Mouse (Mus musculus): ENCODE data around the gene Stambp. TPM values are rescaled to one million over a fixed set of nuclear protein-coding genes. Genes with fewer than 3 reads are reported as not detected.
A peak's percentile ranks its signal among the peaks of the same experiment; 100 is the strongest.

Gene Stambp
- polyA plus RNA-seq (2014; fragmentation: Nextera tagmentation; extraction: Ambion mirVana), result 18.4 and 19.1 TPM in 2 replicates

DNA sequence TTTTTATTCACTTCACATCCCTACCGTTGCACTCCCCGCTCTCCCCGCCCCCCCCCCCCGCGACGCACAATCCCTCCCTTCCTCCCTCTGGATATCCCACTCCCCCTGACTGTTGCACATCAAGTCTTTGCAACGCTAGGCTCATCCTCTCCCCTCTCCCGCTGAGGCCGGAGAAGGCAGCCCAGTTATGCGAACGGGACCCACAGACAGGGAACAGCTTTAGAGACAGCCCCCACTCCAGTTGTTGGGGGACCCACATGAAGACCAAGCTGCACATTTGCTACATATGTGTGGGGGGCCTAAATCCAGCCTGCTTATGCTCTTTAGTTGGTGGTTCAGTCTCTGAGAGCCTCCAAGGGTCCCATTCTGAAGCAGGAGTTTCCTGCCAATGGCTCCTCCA lies at the start of gene Stambp:
Gene Stambp, minus strand, starts transcription at position 59 of the 400 bp plus-strand sequence.
- DNase-seq (ENCODE audit: low spot score), result no peak
- H3K36me3 ChIP-seq (ENCODE audit: control insufficient read depth, insufficient read depth, low read length), result no peaks in the 10 kb centered on the region
- no peaks in the 10 kb centered on the region for H3K9me3 ChIP-seq (ENCODE audit: control insufficient read depth, low read length)
- 0% methylated on average over 6 of the region's 11 CpGs for WGBS
- no peaks in the 10 kb centered on the region for H3K27me3 ChIP-seq (ENCODE audit: control insufficient read depth, insufficient read depth, low read length)
- peak; percentile 56 for ATAC-seq (ENCODE audit: insufficient number of reproducible peaks, low FRiP score, low TSS enrichment, low read depth)
- peak within 1 kb of the TSS; percentile 87 for H3K4me3 ChIP-seq (ENCODE audit: low read depth, low read length)
- H3K27ac ChIP-seq (replicated peaks; ENCODE audit: low read depth, low read length), result no peak within 1 kb of the TSS
- H3K4me1 ChIP-seq (ENCODE audit: control insufficient read depth, insufficient read depth, low read length), result peaks cover 6% of the 10 kb centered on the region
- H3K9ac ChIP-seq (ENCODE audit: low read length), result peak within 1 kb of the TSS; percentile 58
- peak within 1 kb of the TSS; percentile 54 for H3K4me2 ChIP-seq (ENCODE audit: low read depth, severe bottlenecking)

- 23% methylated on average over 9 of the region's 9 CpGs for WGBS
- Histone ChIP-seq H3K9me3 (ENCODE audit: control insufficient read depth, low read length) (no peaks in the 10 kb centered on the region), H3K4me1 (ENCODE audit: control insufficient read depth, insufficient read depth, low read length) (no peaks in the 10 kb centered on the region), H3K9ac (ENCODE audit: low read length) (no peak overlapping the region), H3K4me2 (ENCODE audit: low read depth, severe bottlenecking) (no peak overlapping the region), H3K27me3 (ENCODE audit: control insufficient read depth, insufficient read depth, low read length) (no peaks in the 10 kb centered on the region), H3K4me3 (ENCODE audit: low read depth, low read length) (no peak overlapping the region), H3K36me3 (ENCODE audit: control insufficient read depth, insufficient read depth, low read length) (no peaks in the 10 kb centered on the region), H3K27ac (replicated peaks; ENCODE audit: low read depth, low read length) (no peak overlapping the region)
- ATAC-seq (ENCODE audit: insufficient number of reproducible peaks, low FRiP score, low TSS enrichment, low read depth) (no peak), DNase-seq (ENCODE audit: low spot score) (peak; percentile 41)
Observed at GRCm38 (mm10) chr6:83619955-83620354, 47.4 kb upstream of the Stambp start.

GRCm38 (mm10) chr6:83617581-83618335 lies 45.2 kb upstream of the Stambp start:
- 84% methylated on average over 15 of the region's 15 CpGs for WGBS
- DNase-seq (ENCODE audit: low spot score), result no peak

DNA sequence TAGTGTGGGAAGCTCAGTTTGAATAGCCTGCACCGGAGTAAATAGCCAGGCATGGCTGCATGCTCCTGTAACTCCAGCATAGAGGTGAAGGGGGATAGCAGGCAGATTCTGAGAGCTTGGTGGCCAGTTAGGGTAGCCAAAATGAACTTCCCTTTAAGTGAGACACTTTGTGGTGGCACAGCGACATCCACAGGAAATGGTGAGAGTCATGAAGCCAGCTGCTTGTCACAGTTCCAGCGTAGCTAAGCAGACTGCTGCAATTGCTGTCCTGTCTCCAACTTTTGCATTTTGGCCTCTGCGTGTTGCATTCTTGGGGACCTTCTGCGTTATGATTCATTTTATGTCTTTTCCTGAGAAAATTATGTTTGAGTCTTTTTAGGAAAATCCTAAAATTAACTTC lies 44.0 kb upstream of the Stambp start:
- 65% methylated on average over 5 of the region's 5 CpGs for WGBS
- Histone ChIP-seq H3K4me2 (ENCODE audit: low read depth, severe bottlenecking) (no peak overlapping the region), H3K9ac (ENCODE audit: low read length) (no peak overlapping the region), H3K27me3 (ENCODE audit: control insufficient read depth, insufficient read depth, low read length) (no peaks in the 10 kb centered on the region), H3K4me1 (ENCODE audit: control insufficient read depth, insufficient read depth, low read length) (no peaks in the 10 kb centered on the region), H3K4me3 (ENCODE audit: low read depth, low read length) (no peak overlapping the region), H3K36me3 (ENCODE audit: control insufficient read depth, insufficient read depth, low read length) (no peaks in the 10 kb centered on the region), H3K9me3 (ENCODE audit: control insufficient read depth, low read length) (no peaks in the 10 kb centered on the region), H3K27ac (replicated peaks; ENCODE audit: low read depth, low read length) (no peak overlapping the region)
- no peak for ATAC-seq (ENCODE audit: insufficient number of reproducible peaks, low FRiP score, low TSS enrichment, low read depth)
- DNase-seq (ENCODE audit: low spot score), result no peak

More at GRCm38 (mm10) chr6:83617581-83618335, 45.2 kb upstream of the Stambp start:
- H3K4me2 ChIP-seq (ENCODE audit: low read depth, severe bottlenecking), result no peak overlapping the region
- H3K4me1 ChIP-seq (ENCODE audit: control insufficient read depth, insufficient read depth, low read length), result no peaks in the 10 kb centered on the region
- H3K36me3 ChIP-seq (ENCODE audit: control insufficient read depth, insufficient read depth, low read length), result no peaks in the 10 kb centered on the region
- ATAC-seq (ENCODE audit: insufficient number of reproducible peaks, low FRiP score, low TSS enrichment, low read depth), result no peak
- no peak overlapping the region for H3K4me3 ChIP-seq (ENCODE audit: low read depth, low read length)
- H3K9ac ChIP-seq (ENCODE audit: low read length), result no peak overlapping the region
- H3K27me3 ChIP-seq (ENCODE audit: control insufficient read depth, insufficient read depth, low read length), result no peaks in the 10 kb centered on the region
- H3K27ac ChIP-seq (replicated peaks; ENCODE audit: low read depth, low read length), result no peak overlapping the region
- no peaks in the 10 kb centered on the region for H3K9me3 ChIP-seq (ENCODE audit: control insufficient read depth, low read length)

DNA sequence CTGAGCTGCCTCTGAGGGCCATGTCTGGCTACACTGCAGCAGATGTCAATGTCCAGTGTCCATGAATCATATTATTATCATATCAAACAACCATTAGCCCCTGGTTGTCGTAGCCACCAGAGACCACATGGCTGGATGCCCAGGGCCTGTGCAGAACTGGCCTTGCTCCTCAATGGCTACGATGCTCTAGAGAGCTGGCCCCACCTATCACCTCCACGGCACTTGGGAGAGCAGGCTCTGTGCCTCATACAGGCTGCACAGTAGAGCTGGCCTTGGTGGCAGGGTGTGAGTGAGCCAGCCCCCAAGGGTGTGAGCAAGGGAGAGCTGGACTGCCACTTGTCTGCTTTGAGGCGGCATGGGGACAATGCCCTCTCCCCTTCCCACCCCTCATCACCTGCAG lies 41.9 kb upstream of the Stambp start:
- WGBS, result 92% methylated on average over 4 of the region's 4 CpGs
- H3K36me3 ChIP-seq (ENCODE audit: control insufficient read depth, insufficient read depth, low read length), result no peaks in the 10 kb centered on the region
- H3K9me3 ChIP-seq (ENCODE audit: control insufficient read depth, low read length), result no peaks in the 10 kb centered on the region
- no peaks in the 10 kb centered on the region for H3K27me3 ChIP-seq (ENCODE audit: control insufficient read depth, insufficient read depth, low read length)
- no peak overlapping the region for H3K9ac ChIP-seq (ENCODE audit: low read length)
- ATAC-seq (ENCODE audit: insufficient number of reproducible peaks, low FRiP score, low TSS enrichment, low read depth) (no peak), DNase-seq (ENCODE audit: low spot score) (no peak)
- H3K27ac ChIP-seq (replicated peaks; ENCODE audit: low read depth, low read length), result no peak overlapping the region
- no peaks in the 10 kb centered on the region for H3K4me1 ChIP-seq (ENCODE audit: control insufficient read depth, insufficient read depth, low read length)
- H3K4me3 ChIP-seq (ENCODE audit: low read depth, low read length), result no peak overlapping the region
- no peak overlapping the region for H3K4me2 ChIP-seq (ENCODE audit: low read depth, severe bottlenecking)

GRCm38 (mm10) chr6:83612976-83613375 lies 40.4 kb upstream of the Stambp start:
- Histone ChIP-seq H3K9me3 (ENCODE audit: control insufficient read depth, low read length) (no peaks in the 10 kb centered on the region), H3K27me3 (ENCODE audit: control insufficient read depth, insufficient read depth, low read length) (no peaks in the 10 kb centered on the region), H3K4me1 (ENCODE audit: control insufficient read depth, insufficient read depth, low read length) (no peaks in the 10 kb centered on the region), H3K9ac (ENCODE audit: low read length) (no peak overlapping the region), H3K36me3 (ENCODE audit: control insufficient read depth, insufficient read depth, low read length) (no peaks in the 10 kb centered on the region), H3K4me3 (ENCODE audit: low read depth, low read length) (no peak overlapping the region), H3K27ac (replicated peaks; ENCODE audit: low read depth, low read length) (no peak overlapping the region), H3K4me2 (ENCODE audit: low read depth, severe bottlenecking) (no peak overlapping the region)
- ATAC-seq (ENCODE audit: insufficient number of reproducible peaks, low FRiP score, low TSS enrichment, low read depth) (no peak), DNase-seq (ENCODE audit: low spot score) (no peak)
- 83% methylated on average over 1 of the region's 1 CpGs for WGBS

DNA sequence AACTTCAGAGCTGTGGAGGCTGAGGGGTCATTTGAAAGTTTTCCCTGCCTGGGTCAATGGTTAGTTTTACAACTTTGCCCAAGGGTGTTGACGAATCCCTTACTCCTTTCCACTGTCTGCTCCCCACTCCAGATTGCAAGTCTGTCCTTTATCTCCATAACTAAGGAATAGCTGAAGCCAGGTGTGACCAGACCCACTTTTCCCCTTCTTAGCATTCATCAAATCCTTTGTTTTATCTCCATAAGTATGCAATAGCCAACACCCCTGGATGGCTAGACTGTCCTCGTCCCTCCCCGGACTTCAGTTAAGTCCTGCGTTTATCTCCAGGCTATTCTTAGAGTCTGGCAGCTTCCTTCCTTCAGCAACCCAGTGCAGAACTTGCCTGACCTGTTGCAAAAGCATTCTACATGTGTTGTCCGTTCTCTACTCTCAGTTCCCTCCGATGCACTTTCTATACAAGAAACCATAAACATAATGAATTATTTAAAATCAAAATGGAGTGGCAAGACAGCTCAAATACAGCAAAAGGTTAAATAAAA lies 27.2 kb upstream of the Stambp start:
- Histone ChIP-seq H3K4me2 (ENCODE audit: low read depth, severe bottlenecking) (no peak overlapping the region), H3K4me3 (ENCODE audit: low read depth, low read length) (no peak overlapping the region), H3K4me1 (ENCODE audit: control insufficient read depth, insufficient read depth, low read length) (no peaks in the 10 kb centered on the region), H3K36me3 (ENCODE audit: control insufficient read depth, insufficient read depth, low read length) (no peaks in the 10 kb centered on the region), H3K9ac (ENCODE audit: low read length) (no peak overlapping the region), H3K27me3 (ENCODE audit: control insufficient read depth, insufficient read depth, low read length) (no peaks in the 10 kb centered on the region), H3K9me3 (ENCODE audit: control insufficient read depth, low read length) (no peaks in the 10 kb centered on the region), H3K27ac (replicated peaks; ENCODE audit: low read depth, low read length) (no peak overlapping the region)
- no peak for DNase-seq (ENCODE audit: low spot score)
- WGBS, result 77% methylated on average over 6 of the region's 6 CpGs
- ATAC-seq (ENCODE audit: insufficient number of reproducible peaks, low FRiP score, low TSS enrichment, low read depth), result no peak

DNA sequence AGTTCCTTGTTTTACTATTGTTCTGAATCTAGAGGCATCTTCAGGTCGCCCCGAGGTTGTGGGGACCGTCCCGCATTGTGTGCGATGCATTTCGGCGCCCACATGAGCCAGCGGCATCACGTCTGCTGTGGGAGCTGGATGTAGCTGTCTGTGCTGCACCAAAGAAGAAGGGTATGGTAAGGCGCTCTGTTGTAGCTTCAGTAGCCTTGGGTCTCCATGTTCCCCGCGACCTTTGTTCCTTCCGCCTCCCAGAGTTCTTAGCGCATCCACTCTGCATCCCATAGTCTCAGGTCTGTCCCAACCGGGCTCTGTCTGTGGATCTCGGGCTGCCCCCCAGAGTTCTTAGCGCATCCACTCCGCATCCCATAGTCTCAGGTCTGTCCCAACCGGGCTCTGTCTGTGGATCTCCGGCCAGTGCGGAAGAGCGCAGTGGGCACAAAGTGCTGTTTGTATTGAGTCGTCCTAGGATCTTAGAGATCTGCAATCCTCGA lies 26.6 kb upstream of the Stambp start:
- ATAC-seq (ENCODE audit: insufficient number of reproducible peaks, low FRiP score, low TSS enrichment, low read depth), result no peak
- H3K4me1 ChIP-seq (ENCODE audit: control insufficient read depth, insufficient read depth, low read length), result no peaks in the 10 kb centered on the region
- H3K9me3 ChIP-seq (ENCODE audit: control insufficient read depth, low read length), result no peaks in the 10 kb centered on the region
- peak overlapping the region; percentile 21 for H3K4me3 ChIP-seq (ENCODE audit: low read depth, low read length)
- WGBS, result 38% methylated on average over 24 of the region's 24 CpGs
- H3K9ac ChIP-seq (ENCODE audit: low read length), result peak overlapping the region; percentile 44; the same call in 1 of the 2 replicates
- H3K4me2 ChIP-seq (ENCODE audit: low read depth, severe bottlenecking), result peak overlapping the region; percentile 34
- DNase-seq (ENCODE audit: low spot score), result peak; percentile 29
- no peaks in the 10 kb centered on the region for H3K27me3 ChIP-seq (ENCODE audit: control insufficient read depth, insufficient read depth, low read length)
- H3K36me3 ChIP-seq (ENCODE audit: control insufficient read depth, insufficient read depth, low read length), result no peaks in the 10 kb centered on the region
- H3K27ac ChIP-seq (replicated peaks; ENCODE audit: low read depth, low read length), result no peak overlapping the region
